10 mouse cellular contexts compared by ENCODE assay signal in the genomic region with DNA sequence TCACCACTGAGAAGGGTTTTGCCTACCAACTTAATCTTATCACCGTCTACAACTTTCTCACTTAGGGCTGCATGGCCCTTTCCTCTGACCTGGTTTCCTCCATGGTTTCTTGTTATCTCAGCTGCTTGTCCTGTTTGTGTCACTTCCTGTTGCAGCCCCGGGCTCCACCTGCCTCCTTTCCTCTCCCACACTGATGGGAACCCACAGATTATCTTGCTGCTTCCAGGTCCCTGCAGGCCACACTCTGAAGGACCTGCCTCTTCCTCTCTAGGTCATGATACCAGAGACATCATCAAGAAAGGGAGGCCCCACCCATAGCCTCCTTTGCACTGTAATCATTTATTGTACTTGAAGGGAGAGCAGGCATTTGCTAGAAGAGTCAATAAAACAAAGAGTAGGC.
DNase-seq lines count a peak whose midpoint lies in the region; ATAC-seq lines count a peak whose summit lies in the region.
"Had no signal": no experiment of that assay in that cellular context is flagged by ENCODE, and none has a peak within 500 bp of the region (broad histone marks: within the 10 kb centered on the region; RNA-seq: fewer than 3 reads in every experiment).

No protein-coding gene starts in this region.

- H3K36me3 ChIP-seq in heart, embryonic 13.5 days = no peaks in the 10 kb centered on the region
- no peaks in the 10 kb centered on the region for H3K36me3 ChIP-seq in kidney, embryonic 15.5 days
- no peaks in the 10 kb centered on the region for H3K36me3 ChIP-seq in forebrain, embryonic 12.5 days (replicated peaks)
- H3K36me3 ChIP-seq: neural tube, embryonic 12.5 days had no signal

- no peaks in the 10 kb centered on the region for H3K27me3 ChIP-seq in heart, embryonic 13.5 days (replicated peaks)
- no peaks in the 10 kb centered on the region for H3K27me3 ChIP-seq in kidney, embryonic 15.5 days
- H3K27me3 ChIP-seq in forebrain, embryonic 12.5 days = no peaks in the 10 kb centered on the region
- H3K27me3 ChIP-seq: neural tube, embryonic 12.5 days had no signal

- ATAC-seq in heart, embryonic 13.5 days (ENCODE audit: extremely low read depth, insufficient number of reproducible peaks, low FRiP score, low TSS enrichment) = peak; percentile 66; the same call in 1 of the 2 replicates
- peak; percentile 49; the same call in 1 of the 2 replicates for ATAC-seq in kidney, embryonic 15.5 days (replicated peaks; ENCODE audit: low FRiP score)
- no peak for ATAC-seq in forebrain, embryonic 12.5 days (ENCODE audit: low FRiP score)

- WGBS in heart, embryonic 13.5 days = 32% methylated on average over 2 of the region's 2 CpGs
- 27% methylated on average over 2 of the region's 2 CpGs for WGBS in kidney, embryonic 15.5 days
- 84% methylated on average over 2 of the region's 2 CpGs for WGBS in forebrain, embryonic 12.5 days

- DNase-seq in adrenal gland, adult 2 months = peak; percentile 46
- no peak for DNase-seq in adrenal gland, postnatal 4 days (ENCODE audit: low spot score in 2 of 2)
- peak; percentile 15 for DNase-seq in lung, postnatal 14 days
- no peak for DNase-seq in left cerebral cortex, postnatal 14 days (ENCODE audit: low spot score in 2 of 2)
- no peak for DNase-seq in natural killer cell, adult 2 months (ENCODE audit: low spot score in 2 of 2)
- DNase-seq: cerebellum, postnatal 25 days had no signal

- H3K9me3 ChIP-seq in heart, embryonic 13.5 days = no peaks in the 10 kb centered on the region
- no peaks in the 10 kb centered on the region for H3K9me3 ChIP-seq in kidney, embryonic 15.5 days (replicated peaks)
- H3K9me3 ChIP-seq in forebrain, embryonic 12.5 days = no peaks in the 10 kb centered on the region
- H3K9me3 ChIP-seq: neural tube, embryonic 12.5 days had no signal

- H3K9ac ChIP-seq in heart, embryonic 13.5 days = no peak overlapping the region
- H3K9ac ChIP-seq in kidney, embryonic 15.5 days = no peak overlapping the region
- no peak overlapping the region for H3K9ac ChIP-seq in forebrain, embryonic 12.5 days
- H3K9ac ChIP-seq: neural tube, embryonic 12.5 days had no signal

- no peak overlapping the region for H3K4me3 ChIP-seq in heart, embryonic 13.5 days
- no peak overlapping the region for H3K4me3 ChIP-seq in kidney, embryonic 15.5 days (replicated peaks)
- H3K4me3 ChIP-seq in forebrain, embryonic 12.5 days (replicated peaks) = no peak overlapping the region
- H3K4me3 ChIP-seq: neural tube, embryonic 12.5 days had no signal

- intact Hi-C loops in left cerebral cortex, postnatal 14 days (cut with DNase I) = no loop called here

- peak overlapping the region; percentile 53 for H3K27ac ChIP-seq in heart, embryonic 13.5 days (replicated peaks)
- H3K27ac ChIP-seq in kidney, embryonic 15.5 days = no peak overlapping the region
- H3K27ac ChIP-seq in forebrain, embryonic 12.5 days = no peak overlapping the region
- H3K27ac ChIP-seq: neural tube, embryonic 12.5 days had no signal

- 0 out of 2 replicates have a peak, but pooled peaks cover 6% of the 10 kb centered on the region for H3K4me1 ChIP-seq in heart, embryonic 13.5 days
- no peaks in the 10 kb centered on the region for H3K4me1 ChIP-seq in kidney, embryonic 15.5 days
- H3K4me1 ChIP-seq in forebrain, embryonic 12.5 days = no peaks in the 10 kb centered on the region

- no peak overlapping the region for H3K4me2 ChIP-seq in heart, embryonic 13.5 days
- no peak overlapping the region for H3K4me2 ChIP-seq in kidney, embryonic 15.5 days
- H3K4me2 ChIP-seq in forebrain, embryonic 12.5 days = no peak overlapping the region
- H3K4me2 ChIP-seq: neural tube, embryonic 12.5 days had no signal

Comparison
In these comparisons a context has a peak if more than half of its experiments do, and no peak if none do; other contexts are left out.
1. DNase-seq: peak in adrenal gland, adult 2 months (single experiment) and lung, postnatal 14 days (single experiment); none in adrenal gland, postnatal 4 days (0 of 2), left cerebral cortex, postnatal 14 days (0 of 2) and natural killer cell, adult 2 months (0 of 2).